Mouse (Mus musculus) midbrain, embryonic 16.5 days (tissue): ENCODE results near the gene Bmp6. TPM values are rescaled to one million over a fixed set of nuclear protein-coding genes. Genes with fewer than 3 reads are reported as not detected.

Source experiments
- ATAC-seq: fragments of 200-750 bp; cut with Nextera tagmentation; 2 replicates; pipeline ENCODE4 v1.8.0; 2017; ENCODE audit warnings: moderate TSS enrichment
- H3K27ac ChIP-seq: fragments of 300-500 bp; sonication (generic); 2 replicates; pipeline ENCODE4 v1.5.1; 2014; ENCODE audit warnings: mild to moderate bottlenecking, low read length, mixed read lengths
- H3K27me3 ChIP-seq: fragments of 300-500 bp; sonication (generic); 2 replicates; pipeline ENCODE4 v1.6.1; 2014; ENCODE audit warnings: low read depth, low read length, mixed read lengths; ENCODE audit not compliant: control insufficient read depth, insufficient read depth
- H3K36me3 ChIP-seq: fragments of 300-500 bp; sonication (generic); 2 replicates; pipeline ENCODE4 v1.6.1; 2014; ENCODE audit warnings: mild to moderate bottlenecking, low read length, moderate library complexity, mixed read lengths; ENCODE audit not compliant: control insufficient read depth, insufficient read depth
- H3K4me1 ChIP-seq: fragments of 300-500 bp; sonication (generic); 2 replicates; pipeline ENCODE4 v1.6.1; 2014; ENCODE audit warnings: mild to moderate bottlenecking, low read length, mixed read lengths; ENCODE audit not compliant: control insufficient read depth, insufficient read depth
- H3K4me2 ChIP-seq: fragments of 300-500 bp; sonication (generic); 2 replicates; pipeline ENCODE4 v1.6.1; 2014; ENCODE audit warnings: mild to moderate bottlenecking, low read length, mixed read lengths
- H3K4me3 ChIP-seq: fragments of 300-500 bp; sonication (generic); 2 replicates; pipeline ENCODE4 v1.5.1; 2014; ENCODE audit warnings: low read depth, mild to moderate bottlenecking, low read length, moderate library complexity, mixed read lengths
- H3K9ac ChIP-seq: fragments of 300-500 bp; sonication (generic); 2 replicates; pipeline ENCODE4 v1.6.1; 2014; ENCODE audit warnings: low read depth, low read length, mixed read lengths
- H3K9me3 ChIP-seq: fragments of 300-500 bp; sonication (generic); replicated peaks from 2 replicates; pipeline ENCODE4 v1.6.1; 2014; ENCODE audit warnings: mild to moderate bottlenecking, low read length, mixed read lengths; ENCODE audit not compliant: control insufficient read depth, poor library complexity, severe bottlenecking
- WGBS: fragments of 180-500 bp; shearing (Covaris S2); extraction: QIAGEN DNeasy Blood & Tissue Kit; methylation state at CpG from one replicate; pipeline ENCODE4 v1.1.7; 2014; 5-methylcytosine and 5-hydroxymethylcytosine counted together
- polyA plus RNA-seq: library from polyadenylated mRNA; unstranded; fragments of >200 nt; fragmentation: Nextera tagmentation; extraction: Ambion mirVana; gene quantifications from 2 replicates; pipeline ENCODE4 v1.2.1, GENCODE M21; 2015

The Bmp6 gene
- polyA plus RNA-seq, 1 experiment from 2014 or later: 2.2 TPM

DNA sequence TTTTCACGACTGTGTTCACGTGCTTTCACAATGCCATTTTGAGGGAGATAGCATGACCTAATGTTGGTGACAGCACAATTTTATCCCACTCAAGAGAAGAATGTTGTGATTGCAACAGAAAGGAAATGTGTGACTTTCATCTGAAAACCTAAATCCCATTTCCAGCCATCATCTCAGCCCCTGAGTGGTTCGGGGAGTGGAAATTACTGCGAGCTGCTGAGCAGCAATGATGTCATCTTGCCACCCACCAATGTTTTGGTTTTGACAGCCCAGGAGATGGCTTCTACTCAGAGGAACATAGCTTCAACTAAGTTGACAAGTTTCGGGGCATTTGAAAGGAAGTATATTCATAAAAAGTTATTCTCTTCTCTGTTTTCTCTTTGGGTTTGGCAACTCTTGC is 202.8 kb downstream of the Bmp6 start:
- ATAC-seq: no peak
- WGBS: 89% methylated on average over 5 of the region's 5 CpGs

DNA sequence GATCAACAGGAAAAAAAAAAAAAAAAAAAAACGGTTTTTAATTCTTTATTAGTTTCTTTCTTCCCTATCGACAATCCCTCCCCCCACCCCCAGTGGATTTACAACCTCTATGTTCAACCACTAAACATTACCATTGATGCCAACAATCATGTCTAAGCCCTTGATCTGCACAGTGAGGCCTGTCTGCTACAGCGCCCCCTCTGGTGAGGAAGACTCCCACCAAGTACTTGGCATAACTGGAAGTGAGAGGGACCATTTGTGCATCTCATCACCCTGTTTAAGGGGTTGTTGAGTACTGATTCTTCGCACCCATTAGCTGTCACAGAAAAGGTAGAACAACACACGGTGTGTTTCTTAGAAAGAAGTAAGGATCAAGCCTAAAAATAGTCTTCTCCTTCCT is 203.8 kb downstream of the Bmp6 start:
- WGBS: 79% methylated on average over 5 of the region's 5 CpGs
- Histone ChIP-seq H3K4me3 (no peak overlapping the region), H3K4me1 (no peaks in the 10 kb centered on the region), H3K27ac (no peak overlapping the region), H3K9ac (no peak overlapping the region), H3K36me3 (no peaks in the 10 kb centered on the region), H3K4me2 (no peak overlapping the region; the same call in 1 of the 2 replicates), H3K9me3 (no peaks in the 10 kb centered on the region), H3K27me3 (no peaks in the 10 kb centered on the region)
- ATAC-seq: no peak

More for the DNA sequence above, 202.8 kb downstream of the Bmp6 start:
- no peak overlapping the region for H3K4me2 ChIP-seq
- no peak overlapping the region for H3K4me3 ChIP-seq
- no peaks in the 10 kb centered on the region for H3K4me1 ChIP-seq
- H3K27me3 ChIP-seq: no peaks in the 10 kb centered on the region
- H3K9me3 ChIP-seq: no peaks in the 10 kb centered on the region
- no peak overlapping the region for H3K9ac ChIP-seq
- no peak overlapping the region for H3K27ac ChIP-seq
- no peaks in the 10 kb centered on the region for H3K36me3 ChIP-seq

Other genes with a start within 250 kb of the Bmp6 start
- gene Dsp, start 193.8 kb upstream of the Bmp6 start, polyA plus RNA-seq: 0.11 and 0.14 TPM in 2 replicates
- 25.7 and 28.2 TPM in 2 replicates for gene Snrnp48, start 140.2 kb upstream of the Bmp6 start, polyA plus RNA-seq
- 75.4 and 76.3 TPM in 2 replicates for gene Txndc5, start 183.7 kb downstream of the Bmp6 start, polyA plus RNA-seq